Mouse (Mus musculus) liver, embryonic 14.5 days (tissue): Measurements from ENCODE around the gene Srd5a1. TPM values are rescaled to one million over a fixed set of nuclear protein-coding genes. Genes with fewer than 3 reads are reported as not detected.

Experiments
- ATAC-seq: fragments of 200-750 bp; cut with Nextera tagmentation; 2 replicates; pipeline ENCODE4 v1.8.0; 2017; ENCODE audit warnings: moderate number of reproducible peaks, mild to moderate bottlenecking, moderate library complexity; ENCODE audit not compliant: insufficient read depth
- DNase-seq, 3 experiments: peaks; one replicate each; pipeline ENCODE4 v3.0.0-alpha.2; 2012 to 2013; ENCODE audit warnings: low read depth in 3 of 3, low spot score in 3 of 3
- H3K27ac ChIP-seq: fragments of 300-500 bp; sonication (generic); 2 replicates; pipeline ENCODE4 v1.5.1; 2014; ENCODE audit warnings: moderate library complexity, mild to moderate bottlenecking, control low read depth, inconsistent platforms
- H3K27me3 ChIP-seq: fragments of 300-500 bp; sonication (generic); 2 replicates; pipeline ENCODE4 v1.6.1; 2014; ENCODE audit warnings: mild to moderate bottlenecking, low read length, moderate library complexity; ENCODE audit not compliant: control insufficient read depth, insufficient read depth
- H3K36me3 ChIP-seq: fragments of 300-500 bp; sonication (generic); replicated peaks from 2 replicates; pipeline ENCODE4 v1.6.1; 2014; ENCODE audit warnings: low read depth; ENCODE audit not compliant: control insufficient read depth, insufficient read depth
- H3K4me1 ChIP-seq, 2 experiments: fragments of 200-500 bp in 1 of 2; fragments of 300-500 bp in 1 of 2; sonication (generic) in 1 of 2; replicated peaks; 2 replicates each; pipeline ENCODE4 v1.6.1; 2012 to 2014; ENCODE audit warnings: antibody characterized with exemption in 1 of 2, inconsistent platforms in 1 of 2, low read length in 1 of 2; ENCODE audit not compliant: control insufficient read depth in 2 of 2, insufficient read depth in 2 of 2
- H3K4me2 ChIP-seq: fragments of 300-500 bp; sonication (generic); 2 replicates; pipeline ENCODE4 v1.6.1; 2014; ENCODE audit warnings: low read depth, mild to moderate bottlenecking, control low read depth, moderate library complexity
- H3K4me3 ChIP-seq, 2 experiments: fragments of 200-500 bp in 1 of 2; fragments of 300-500 bp in 1 of 2; sonication (generic) in 1 of 2; 2 replicates each; pipeline ENCODE4 v1.5.1; 2012 to 2014; ENCODE audit warnings: low read depth in 2 of 2, low read length in 2 of 2, mild to moderate bottlenecking in 2 of 2, control low read depth in 1 of 2, inconsistent platforms in 1 of 2, moderate library complexity in 1 of 2; ENCODE audit not compliant: insufficient read depth in 1 of 2
- H3K9ac ChIP-seq: fragments of 300-500 bp; sonication (generic); replicated peaks from 2 replicates; pipeline ENCODE4 v1.6.1; 2014; ENCODE audit warnings: mild to moderate bottlenecking, control low read depth, moderate library complexity
- H3K9me3 ChIP-seq: fragments of 300-500 bp; sonication (generic); 2 replicates; pipeline ENCODE4 v1.6.1; 2016; ENCODE audit warnings: low read length, mixed read lengths; ENCODE audit not compliant: control insufficient read depth
- CTCF ChIP-seq: IDR thresholded peaks from 2 replicates; pipeline ENCODE4 v1.5.1; 2016; ENCODE audit warnings: antibody characterized with exemption, low read depth, control low read depth
- EP300 ChIP-seq: IDR thresholded peaks from 2 replicates; pipeline ENCODE4 v1.6.1; 2016; ENCODE audit warnings: antibody characterized with exemption, low read depth
- WGBS: fragments of 180-500 bp; shearing (Covaris S2); extraction: QIAGEN DNeasy Blood & Tissue Kit; methylation state at CpG from one replicate; pipeline ENCODE4 v1.1.7; 2014; ENCODE audit not compliant: insufficient replicate concordance; 5-methylcytosine and 5-hydroxymethylcytosine counted together
- polyA plus RNA-seq, 2 experiments: library from polyadenylated mRNA; depleted of rRNA in 1 of 2; stranded (reverse) in 1 of 2; unstranded in 1 of 2; fragments of >200 nt; fragmentation: Nextera tagmentation in 1 of 2; extraction: Ambion mirVana in 1 of 2; gene quantifications; 2 replicates each; pipeline versions ENCODE4 v1.2.1 to v1.2.3; 2012 to 2014

The Srd5a1 gene
- polyA plus RNA-seq, 2 experiments: 2.0 to 3.0 TPM

DNA sequence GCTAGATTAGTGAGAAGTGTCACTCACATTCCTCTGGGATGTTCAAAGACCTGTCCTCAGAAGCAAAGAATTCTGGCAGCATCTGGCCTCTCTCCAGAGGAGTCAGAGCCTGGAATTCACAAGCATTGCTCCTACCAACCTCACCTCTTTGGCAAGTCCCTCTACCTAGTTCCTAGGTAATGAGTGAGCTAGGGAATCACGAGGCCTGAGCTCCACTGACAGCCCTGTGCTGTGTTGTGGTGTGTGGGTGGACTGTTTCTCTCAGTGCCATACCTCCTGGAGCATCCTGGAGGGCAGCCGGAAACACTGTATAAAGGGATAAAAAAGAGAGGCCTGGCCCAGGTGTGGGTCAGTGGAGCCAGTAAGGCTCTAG lies 87.1 kb downstream of the Srd5a1 start:
- DNase-seq: no peak
- Histone ChIP-seq H3K27me3 (no peaks in the 10 kb centered on the region), H3K9ac (no peak overlapping the region), H3K4me2 (no peak overlapping the region), H3K27ac (no peak overlapping the region), H3K9me3 (no peaks in the 10 kb centered on the region), H3K36me3 (no peaks in the 10 kb centered on the region), H3K4me1 (peaks cover 9 to 32% of the 10 kb centered on the region in 2 experiments; a peak in 3 of 4 replicates), H3K4me3 (no peak overlapping the region)
- TF ChIP-seq EP300: no peak
- TF ChIP-seq CTCF: no peak
- 60% methylated on average over 2 of the region's 2 CpGs for WGBS
- ATAC-seq: no peak

Other genes with a start within 250 kb of the Srd5a1 start
- 39.7 and 58.7 TPM in 2 replicates for gene Nsun2, start 77.7 kb downstream of the Srd5a1 start, polyA plus RNA-seq (2012; rRNA removed)
- 88.8 and 98.1 TPM in 2 replicates for gene Nsun2, start 77.7 kb downstream of the Srd5a1 start, polyA plus RNA-seq (2014; fragmentation: Nextera tagmentation; extraction: Ambion mirVana)
- gene Tent4a, start 76.8 kb downstream of the Srd5a1 start, polyA plus RNA-seq (2012; rRNA removed): 5.4 and 6.3 TPM in 2 replicates
- gene Tent4a, start 76.8 kb downstream of the Srd5a1 start, polyA plus RNA-seq (2014; fragmentation: Nextera tagmentation; extraction: Ambion mirVana): 2.3 and 3.0 TPM in 2 replicates
- gene Ube2ql1, start 128.4 kb upstream of the Srd5a1 start, polyA plus RNA-seq (2012; rRNA removed): 0.22 and 0.36 TPM in 2 replicates
- 0.08 and 0.15 TPM in 2 replicates for gene Ube2ql1, start 128.4 kb upstream of the Srd5a1 start, polyA plus RNA-seq (2014; fragmentation: Nextera tagmentation; extraction: Ambion mirVana)
- 13.2 and 20.1 TPM in 2 replicates for gene Med10, start 191.0 kb upstream of the Srd5a1 start, polyA plus RNA-seq (2012; rRNA removed)
- 41.8 and 44.7 TPM in 2 replicates for gene Med10, start 191.0 kb upstream of the Srd5a1 start, polyA plus RNA-seq (2014; fragmentation: Nextera tagmentation; extraction: Ambion mirVana)